Mouse (Mus musculus) midbrain, embryonic 12.5 days (tissue): Measurements from ENCODE around the gene Rpl23a. TPM values are rescaled to one million over a fixed set of nuclear protein-coding genes. Genes with fewer than 3 reads are reported as not detected.
"Not testable (repeated sequence)": the region's sequence is repeated elsewhere in the genome, so short reads cannot be mapped to it uniquely, and the experiment has no call there.

Source experiments
- ATAC-seq: fragments of 200-750 bp; cut with Nextera tagmentation; 2 replicates; pipeline ENCODE4 v1.8.0; 2017; ENCODE audit warnings: low read depth, moderate TSS enrichment, moderate library complexity; ENCODE audit not compliant: low FRiP score
- H3K27ac ChIP-seq: fragments of 300-500 bp; sonication (generic); replicated peaks from 2 replicates; pipeline ENCODE4 v1.5.1; 2016; ENCODE audit warnings: mild to moderate bottlenecking
- H3K27me3 ChIP-seq: fragments of 300-500 bp; sonication (generic); 2 replicates; pipeline ENCODE4 v1.6.1; 2016; ENCODE audit warnings: mild to moderate bottlenecking
- H3K36me3 ChIP-seq: fragments of 300-500 bp; sonication (generic); 2 replicates; pipeline ENCODE4 v1.6.1; 2016
- H3K4me1 ChIP-seq: fragments of 300-500 bp; sonication (generic); 2 replicates; pipeline ENCODE4 v1.6.1; 2016
- H3K4me2 ChIP-seq: fragments of 300-500 bp; sonication (generic); replicated peaks from 2 replicates; pipeline ENCODE4 v1.6.1; 2016; ENCODE audit warnings: mild to moderate bottlenecking, moderate library complexity
- H3K4me3 ChIP-seq: fragments of 300-500 bp; sonication (generic); 2 replicates; pipeline ENCODE4 v1.5.1; 2016; ENCODE audit warnings: mild to moderate bottlenecking
- H3K9ac ChIP-seq: fragments of 300-500 bp; sonication (generic); replicated peaks from 2 replicates; pipeline ENCODE4 v1.6.1; 2016; ENCODE audit warnings: mild to moderate bottlenecking, moderate library complexity
- H3K9me3 ChIP-seq: fragments of 300-500 bp; sonication (generic); 2 replicates; pipeline ENCODE4 v1.6.1; 2016; ENCODE audit warnings: mild to moderate bottlenecking
- WGBS: fragments of 180-500 bp; shearing (Covaris S2); methylation state at CpG from one replicate; pipeline ENCODE4 v1.1.7; 2016; 5-methylcytosine and 5-hydroxymethylcytosine counted together
- polyA plus RNA-seq: library from polyadenylated mRNA; unstranded; fragments of >200 nt; fragmentation: Nextera tagmentation; extraction: Ambion mirVana; gene quantifications from 2 replicates; pipeline ENCODE4 v1.2.1, GENCODE M21; 2016

Rpl23a gene
- polyA plus RNA-seq, 1 experiment from 2014 or later: 905 TPM

- WGBS: 94% methylated on average over 3 of the region's 3 CpGs
- H3K27me3 ChIP-seq: no peaks in the 10 kb centered on the region
- no peak overlapping the region for H3K4me3 ChIP-seq
- H3K36me3 ChIP-seq: peaks cover 26% of the 10 kb centered on the region
- no peak for ATAC-seq
- no peaks in the 10 kb centered on the region; the same call in 1 of the 2 replicates for H3K4me1 ChIP-seq
- no peak overlapping the region for H3K4me2 ChIP-seq
- H3K9ac ChIP-seq: no peak overlapping the region
- H3K9me3 ChIP-seq: no peaks in the 10 kb centered on the region
- H3K27ac ChIP-seq: no peak overlapping the region
Observed at GRCm38 (mm10) chr11:78202372-78202771, 19.0 kb upstream of the Rpl23a start.

- peaks cover 13% of the 10 kb centered on the region for H3K4me1 ChIP-seq
- no peak overlapping the region for H3K27ac ChIP-seq
- H3K9ac ChIP-seq: no peak overlapping the region
- H3K4me3 ChIP-seq: peak overlapping the region; percentile 37
- 66% methylated on average over 23 of the region's 23 CpGs for WGBS
- H3K36me3 ChIP-seq: peaks cover 24% of the 10 kb centered on the region
- no peaks in the 10 kb centered on the region for H3K9me3 ChIP-seq
- no peak for ATAC-seq
- H3K27me3 ChIP-seq: no peaks in the 10 kb centered on the region
- peak overlapping the region; percentile 53 for H3K4me2 ChIP-seq
Observed at GRCm38 (mm10) chr11:78195101-78195863, 11.9 kb upstream of the Rpl23a start.

GRCm38 (mm10) chr11:78194411-78195100 is 11.2 kb upstream of the Rpl23a start:
- Histone ChIP-seq H3K27ac (no peak overlapping the region), H3K9me3 (no peaks in the 10 kb centered on the region), H3K4me1 (peaks cover 21% of the 10 kb centered on the region), H3K4me2 (peak overlapping the region; percentile 53), H3K4me3 (peak overlapping the region; percentile 37), H3K27me3 (no peaks in the 10 kb centered on the region), H3K9ac (peak overlapping the region; percentile 16; the same call in 1 of the 2 replicates), H3K36me3 (peaks cover 24% of the 10 kb centered on the region)
- WGBS: 2% methylated on average over 30 of the region's 30 CpGs
- ATAC-seq: peak; percentile 48

- Histone ChIP-seq H3K9me3 (no peaks in the 10 kb centered on the region), H3K4me1 (peaks cover 24% of the 10 kb centered on the region), H3K36me3 (peaks cover 24% of the 10 kb centered on the region), H3K9ac (no peak within 1 kb of the TSS), H3K4me3 (no peak within 1 kb of the TSS), H3K4me2 (peak within 1 kb of the TSS; percentile 53; the same call in 1 of the 2 replicates), H3K27ac (no peak within 1 kb of the TSS), H3K27me3 (no peaks in the 10 kb centered on the region)
- 84% methylated on average over 1 of the region's 1 CpGs for WGBS
- no peak for ATAC-seq
Observed at GRCm38 (mm10) chr11:78193113-78193512, 9.7 kb upstream of the Rpl23a start, which contains the start of gene Proca1. Gene Proca1 (plus strand): TSS chr11:78193392.

GRCm38 (mm10) chr11:78190041-78190440 is 6.7 kb upstream of the Rpl23a start:
- WGBS: 73% methylated on average over 6 of the region's 6 CpGs
- Histone ChIP-seq H3K9me3 (no peaks in the 10 kb centered on the region), H3K4me1 (peaks cover 25% of the 10 kb centered on the region), H3K27ac (peak overlapping the region; percentile 92), H3K27me3 (no peaks in the 10 kb centered on the region), H3K4me2 (peak overlapping the region; percentile 67), H3K36me3 (peaks cover 24% of the 10 kb centered on the region), H3K9ac (0 out of 2 replicates have a peak overlapping the region, but pooled peaks have one; percentile 84), H3K4me3 (peak overlapping the region; percentile 71)
- no peak for ATAC-seq

- WGBS: under 1% methylated on average over 42 of the region's 42 CpGs
- Histone ChIP-seq H3K4me3 (peak overlapping the region; percentile 71), H3K27ac (peak overlapping the region; percentile 92), H3K4me1 (peaks cover 19% of the 10 kb centered on the region), H3K9ac (peak overlapping the region; percentile 84), H3K36me3 (peaks cover 24% of the 10 kb centered on the region), H3K4me2 (peak overlapping the region; percentile 67), H3K27me3 (no peaks in the 10 kb centered on the region), H3K9me3 (no peaks in the 10 kb centered on the region)
- ATAC-seq: peak; percentile 87
Observed at GRCm38 (mm10) chr11:78189234-78190040, 6.1 kb upstream of the Rpl23a start.

- under 1% methylated on average over 71 of the region's 80 CpGs for whole genome bisulfite sequencing
- Histone ChIP-seq H3K4me3 (peak within 1 kb of the TSS; percentile 71), H3K27me3 (no peaks in the 10 kb centered on the region), H3K4me1 (peaks cover 16% of the 10 kb centered on the region), H3K9me3 (no peaks in the 10 kb centered on the region), H3K4me2 (peak within 1 kb of the TSS; percentile 67), H3K36me3 (peaks cover 24% of the 10 kb centered on the region), H3K9ac (peak within 1 kb of the TSS; percentile 84), H3K27ac (peak within 1 kb of the TSS; percentile 92)
- ATAC-seq: peak; percentile 81
Observed at GRCm38 (mm10) chr11:78188331-78189233, 5.2 kb upstream of the Rpl23a start, which contains the start of gene Rab34. Gene Rab34 (plus strand): TSS chr11:78188430.

- not testable (repeated sequence) for H3K27ac ChIP-seq, H3K4me2 ChIP-seq, ATAC-seq, H3K27me3 ChIP-seq, H3K4me3 ChIP-seq, H3K9me3 ChIP-seq, H3K9ac ChIP-seq
- Histone ChIP-seq H3K36me3 (peaks cover 26% of the 10 kb centered on the region), H3K4me1 (peaks cover 30% of the 10 kb centered on the region)
- 94% methylated on average over 6 of the region's 6 CpGs for WGBS
Observed at GRCm38 (mm10) chr11:78184702-78185101, 1.3 kb upstream of the Rpl23a start.

- 0 out of 2 replicates have a peak overlapping the region, but pooled peaks have one; percentile 4 for H3K9ac ChIP-seq
- H3K27me3 ChIP-seq: no peaks in the 10 kb centered on the region
- peaks cover 32% of the 10 kb centered on the region for H3K4me1 ChIP-seq
- peaks cover 30% of the 10 kb centered on the region for H3K36me3 ChIP-seq
- peak overlapping the region; percentile 65 for H3K4me3 ChIP-seq
- H3K9me3 ChIP-seq: no peaks in the 10 kb centered on the region
- H3K27ac ChIP-seq: no peak overlapping the region
- WGBS: 54% methylated on average over 10 of the region's 10 CpGs
- ATAC-seq: no peak
- H3K4me2 ChIP-seq: peak overlapping the region; percentile 77
Observed at GRCm38 (mm10) chr11:78183884-78184514, 615 bp upstream of the Rpl23a start.

GRCm38 (mm10) chr11:78182450-78182849 is 934 bp downstream of the Rpl23a start:
- H3K36me3 ChIP-seq: peaks cover 30% of the 10 kb centered on the region
- H3K9me3 ChIP-seq: no peaks in the 10 kb centered on the region
- no peaks in the 10 kb centered on the region for H3K27me3 ChIP-seq
- WGBS: 10% methylated on average over 7 of the region's 7 CpGs
- H3K4me3 ChIP-seq: peak overlapping the region; percentile 65
- ATAC-seq: no peak
- peaks cover 38% of the 10 kb centered on the region for H3K4me1 ChIP-seq
- H3K4me2 ChIP-seq: peak overlapping the region; percentile 77
- peak overlapping the region; percentile 81 for H3K9ac ChIP-seq
- H3K27ac ChIP-seq: peak overlapping the region; percentile 93; the same call in 1 of the 2 replicates
